20 mouse cellular contexts compared by ENCODE assay signal in the genomic region with DNA sequence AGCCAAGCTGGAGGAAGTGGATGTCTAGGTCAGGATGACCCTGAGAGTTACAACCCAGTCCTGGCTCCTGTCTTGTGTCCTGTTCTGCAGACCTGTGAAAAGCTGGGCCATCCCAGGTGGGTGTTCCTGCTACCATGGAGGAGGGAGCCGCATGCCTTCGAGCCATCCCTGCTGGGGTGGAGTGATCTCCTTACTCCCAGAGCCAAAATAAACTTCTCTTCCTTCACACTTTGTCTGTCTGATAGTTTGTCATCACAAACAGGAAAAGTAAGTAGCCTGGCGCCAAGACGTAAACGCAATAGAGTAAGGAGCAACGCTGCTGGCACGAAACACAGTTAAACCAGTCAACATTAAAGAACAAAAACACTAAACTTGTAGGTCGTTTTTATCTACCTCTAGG.
"Had no signal": no experiment of that assay in that cellular context is flagged by ENCODE, and none has a peak within 500 bp of the region (broad histone marks: within the 10 kb centered on the region; RNA-seq: fewer than 3 reads in every experiment).

No protein-coding gene starts in this region.

- H3K4me3 ChIP-seq: heart, adult 2 months; hindbrain, embryonic 10.5 days; hindbrain, embryonic 12.5 days; intestine, embryonic 15.5 days; layer of hippocampus, adult 2 months; left cerebral cortex, adult 2 months; limb, embryonic 13.5 days; limb, embryonic 15.5 days; liver, embryonic 12.5 days had no signal

- H3K27ac ChIP-seq: heart, adult 2 months; hindbrain, embryonic 10.5 days; hindbrain, embryonic 12.5 days; hindbrain, embryonic 14.5 days; intestine, embryonic 15.5 days; layer of hippocampus, adult 2 months; left cerebral cortex, adult 2 months; limb, embryonic 13.5 days; limb, embryonic 15.5 days; liver, embryonic 12.5 days; liver, embryonic 14.5 days had no signal

- H3K36me3 ChIP-seq: hindbrain, embryonic 10.5 days; hindbrain, embryonic 12.5 days; intestine, embryonic 15.5 days; limb, embryonic 13.5 days; limb, embryonic 15.5 days; liver, embryonic 12.5 days had no signal

- H3K4me1 ChIP-seq: intestine, embryonic 15.5 days; liver, embryonic 12.5 days had no signal

- H3K9me3 ChIP-seq: hindbrain, embryonic 10.5 days; hindbrain, embryonic 12.5 days; intestine, embryonic 15.5 days; limb, embryonic 13.5 days; limb, embryonic 15.5 days; liver, embryonic 12.5 days had no signal

- H3K27me3 ChIP-seq: hindbrain, embryonic 12.5 days; intestine, embryonic 15.5 days; limb, embryonic 15.5 days; liver, embryonic 12.5 days had no signal

- DNase-seq: gastrocnemius, postnatal 14 days; gastrocnemius, postnatal 36 days; heart, adult 2 months; heart, postnatal 10 days; heart, postnatal 4 days; kidney, adult 18-20 months; kidney, adult 8-10 months; kidney, postnatal 10 days; kidney, postnatal 4 days; left cerebral cortex, postnatal 4 days had no signal
